Mouse (Mus musculus) adrenal gland, adult 2 months (tissue): ENCODE measurements around the gene Hexim1. TPM values are rescaled to one million over a fixed set of nuclear protein-coding genes. Genes with fewer than 3 reads are reported as not detected.
A peak's percentile ranks its signal among the peaks of the same experiment; 100 is the strongest.

Experiments
- DNase-seq: peaks from one replicate; pipeline ENCODE4 v3.0.0; 2021
- polyA plus RNA-seq: library from polyadenylated mRNA; depleted of rRNA; stranded (reverse); fragments of >200 nt; gene quantifications from 2 replicates; pipeline ENCODE4 v1.2.3, GENCODE M21; 2012
- total RNA-seq, 2 experiments: library from RNA; stranded (reverse); gene quantifications; 2 replicates each; pipeline ENCODE4 v1.2.3; 2021

Hexim1 gene
- total and polyA plus RNA-seq, 3 experiments, result 15.7 to 83.7 (median 70.9) TPM

DNA sequence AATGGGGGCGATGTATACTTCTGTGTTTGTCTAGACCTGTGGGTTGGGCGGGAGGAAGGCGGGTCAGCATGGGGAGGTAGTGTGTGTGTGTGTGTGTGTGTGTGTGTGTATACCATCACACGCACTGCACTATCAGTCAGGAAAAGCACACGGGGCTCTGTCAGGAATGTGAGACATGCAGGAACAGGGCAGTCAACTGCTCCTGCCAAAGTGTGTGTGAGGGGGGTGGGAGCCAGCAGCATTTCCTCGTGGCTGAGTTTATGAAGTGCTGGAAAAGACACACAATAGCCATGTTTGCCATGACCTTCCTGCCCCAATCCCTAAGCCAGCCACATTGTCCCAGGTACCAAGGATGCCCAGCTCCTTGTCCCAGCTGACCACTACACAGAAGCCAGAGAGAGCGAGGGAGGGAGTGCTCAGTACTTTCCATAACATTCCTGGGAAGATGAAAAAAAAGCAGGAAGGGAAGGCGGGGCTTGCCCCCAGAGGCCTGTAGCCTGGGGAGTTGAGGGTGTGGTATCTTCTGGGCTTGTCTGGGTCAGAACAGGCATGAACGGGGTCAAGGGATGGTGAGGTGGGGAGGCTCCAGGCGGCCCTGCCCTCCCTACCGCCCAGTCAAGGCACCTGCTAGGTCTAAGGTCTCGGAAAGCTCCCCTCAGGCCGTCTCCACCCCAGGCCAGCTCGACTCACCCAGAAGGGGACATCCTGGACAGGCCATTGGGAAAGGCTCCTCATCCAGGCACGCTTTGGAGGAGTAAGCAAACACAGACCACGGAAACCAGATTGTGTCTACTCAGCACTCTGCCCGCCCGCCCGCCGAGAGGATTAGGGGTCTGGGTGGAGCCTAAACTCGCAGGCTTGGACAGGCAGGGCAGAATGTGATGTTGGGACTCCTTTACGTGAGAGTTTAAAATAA, 18.8 kb upstream of the Hexim1 start:
- DNase-seq, result no peak

DNA sequence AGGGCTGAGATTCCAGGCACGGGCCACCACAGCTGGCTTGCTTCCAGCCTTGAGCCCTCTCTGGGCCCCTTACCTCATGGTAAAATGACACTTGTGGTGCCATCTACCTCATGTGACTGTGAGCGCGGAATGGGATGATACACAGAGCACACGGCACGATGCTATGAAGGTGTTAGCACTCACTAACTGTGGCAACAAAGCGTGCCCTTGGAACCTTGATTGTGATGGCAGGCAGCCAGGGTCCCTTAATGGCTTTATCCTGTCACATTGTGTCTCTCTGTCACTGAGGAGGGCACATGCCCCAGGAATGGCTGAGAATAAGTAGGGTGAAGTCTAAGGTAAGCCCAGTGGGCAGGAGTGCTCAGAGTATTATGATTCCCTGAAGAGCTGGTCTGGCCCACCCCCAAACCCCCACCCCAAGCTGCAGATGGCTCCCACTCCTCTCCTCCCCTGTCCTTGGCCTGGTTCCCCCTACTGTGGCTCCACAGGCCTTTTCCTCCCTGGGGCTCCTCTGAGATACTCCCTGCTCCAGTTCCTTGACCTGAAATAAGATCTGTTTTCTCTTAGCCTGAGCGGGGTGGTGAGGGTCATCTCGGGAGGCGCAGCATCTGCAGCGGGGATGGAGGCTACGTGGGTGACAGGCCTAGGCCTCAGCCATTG, 17.4 kb upstream of the Hexim1 start:
- DNase-seq, result peak; percentile 22

DNA sequence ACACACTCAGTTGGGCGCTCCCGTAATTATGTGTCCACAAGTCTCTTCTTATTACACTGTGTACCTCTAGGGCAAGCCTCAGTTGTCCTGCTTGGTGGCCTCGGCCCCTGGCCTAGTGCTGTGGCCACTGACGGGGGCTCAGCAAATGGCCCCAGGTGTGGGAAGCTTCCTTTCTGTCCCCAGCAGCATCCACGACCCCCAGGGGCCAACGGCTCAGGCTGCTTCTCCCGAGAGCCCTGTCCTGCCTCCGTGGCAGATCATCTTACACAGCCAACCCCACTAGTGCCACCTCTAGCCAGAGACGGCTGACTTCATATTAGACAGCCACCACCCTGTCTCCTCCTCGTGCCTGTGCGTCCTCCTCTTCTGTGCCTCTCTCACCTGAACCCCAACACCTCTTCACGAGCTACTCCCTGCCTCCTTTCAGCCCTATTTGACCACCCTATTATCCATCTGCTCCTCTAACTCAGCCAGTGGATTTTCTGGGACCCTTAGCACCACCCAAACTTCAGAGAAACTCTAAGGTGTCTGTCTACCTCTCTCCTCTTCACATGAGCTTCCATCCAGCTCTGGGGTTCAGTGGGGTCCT, 16.6 kb upstream of the Hexim1 start:
- no peak for DNase-seq

DNA sequence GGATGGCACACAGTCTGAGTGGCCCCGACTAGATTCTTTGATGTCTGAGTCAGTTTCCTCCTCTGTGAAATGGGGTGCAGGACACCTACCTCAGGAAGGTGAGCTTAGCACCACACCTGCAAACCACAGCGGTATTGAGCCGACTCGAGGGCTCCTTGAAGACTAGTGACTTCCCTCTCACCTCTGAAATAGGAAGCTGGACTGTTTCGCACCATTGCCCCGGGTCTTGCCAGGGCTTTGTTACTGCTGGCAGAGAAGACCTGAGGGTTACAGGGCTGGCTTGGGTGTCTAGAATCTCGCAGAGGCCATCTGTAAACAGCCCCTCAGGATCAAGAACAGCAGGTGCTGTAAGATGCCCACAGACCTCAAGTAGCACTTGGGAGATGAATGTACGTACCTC, 15.7 kb upstream of the Hexim1 start:
- no peak for DNase-seq

DNA sequence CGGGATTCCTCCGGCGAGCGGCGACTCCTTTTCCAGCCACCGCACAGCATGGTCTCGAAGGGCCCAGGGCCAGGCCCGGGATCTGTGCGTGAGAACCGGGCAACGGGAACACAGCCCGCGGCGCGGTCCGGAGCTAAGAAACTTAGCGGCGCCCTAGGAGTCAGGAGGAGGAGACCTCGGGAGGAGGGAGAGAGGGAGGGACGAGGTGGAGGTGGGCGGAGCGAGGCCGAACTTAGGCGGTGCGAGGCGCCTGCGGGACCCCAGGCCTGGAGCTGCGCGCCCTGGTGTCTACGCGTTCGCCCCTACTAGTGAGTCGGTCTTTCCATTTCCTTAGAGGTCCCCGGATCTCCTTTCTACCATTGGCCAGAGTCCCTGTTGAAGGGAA, 14.6 kb upstream of the Hexim1 start, which contains the start of the genes Plcd3 and Acbd4:
Plcd3 (minus strand) TSS at position 178 of the 385 bp plus-strand sequence.
Acbd4 (plus strand) TSS at position 202 of the 385 bp plus-strand sequence.
- peak; percentile 93 for DNase-seq

DNA sequence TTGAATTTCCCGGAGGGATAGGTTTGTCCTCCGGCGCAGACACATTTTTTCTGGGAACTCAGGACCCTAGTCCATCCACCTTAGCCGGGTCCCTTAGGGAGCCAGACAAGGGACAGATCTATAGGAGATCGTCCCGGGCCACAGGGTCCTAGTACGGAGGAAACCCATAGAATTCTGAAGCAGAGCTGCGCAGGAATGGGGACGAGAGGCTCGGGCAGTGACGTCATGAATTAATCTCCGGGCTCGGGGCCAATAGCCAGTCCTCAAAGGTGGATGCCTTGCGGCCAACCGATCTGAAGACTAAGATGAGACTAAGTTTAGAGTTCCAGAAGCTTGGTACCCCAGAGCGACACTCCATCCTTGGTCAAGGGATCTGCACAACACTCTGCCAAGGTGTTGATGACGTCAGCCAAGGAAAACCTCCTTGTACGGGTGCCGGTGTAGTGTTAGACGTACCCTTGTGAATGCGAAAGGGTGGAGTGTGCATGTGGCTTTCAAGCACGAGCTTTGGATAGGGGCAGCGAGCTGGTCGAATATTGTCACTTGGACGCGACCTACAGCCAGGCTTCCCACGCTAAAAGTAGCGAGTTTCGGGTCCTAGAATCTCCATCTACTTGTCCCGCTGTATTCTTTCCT, 14.0 kb upstream of the Hexim1 start:
- peak; percentile 87 for DNase-seq

DNA sequence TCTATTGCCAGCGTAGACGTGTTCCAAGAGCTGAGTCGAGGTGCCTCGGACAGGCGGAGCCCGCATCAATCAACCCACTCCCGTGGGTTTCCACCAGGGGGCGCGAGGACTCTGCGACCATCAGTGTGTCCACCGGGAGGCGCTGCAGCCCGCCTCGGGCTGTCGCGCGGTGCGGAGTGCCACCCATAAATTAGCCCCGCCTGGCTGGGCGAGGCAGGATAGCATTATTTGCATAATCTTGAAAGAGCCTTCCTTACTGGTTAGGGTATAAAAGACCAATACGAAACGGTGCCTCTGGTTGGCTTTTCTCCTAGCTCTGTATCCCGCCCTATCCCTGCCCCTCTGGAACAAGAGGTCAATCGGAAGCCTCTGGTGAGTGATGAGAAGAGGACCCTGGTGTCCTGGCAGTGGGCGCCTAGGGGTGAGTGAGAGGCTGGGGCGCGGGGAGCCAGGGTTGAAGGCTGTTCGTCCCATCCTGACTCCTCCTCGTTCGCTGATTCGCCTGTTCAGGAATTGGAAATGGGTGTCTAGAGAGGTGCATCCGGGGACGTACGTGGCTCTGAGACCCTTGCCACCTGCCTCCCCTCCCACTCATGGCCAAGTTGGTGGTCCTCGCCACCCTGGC, 13.2 kb upstream of the Hexim1 start:
- peak; percentile 99 for DNase-seq

DNA sequence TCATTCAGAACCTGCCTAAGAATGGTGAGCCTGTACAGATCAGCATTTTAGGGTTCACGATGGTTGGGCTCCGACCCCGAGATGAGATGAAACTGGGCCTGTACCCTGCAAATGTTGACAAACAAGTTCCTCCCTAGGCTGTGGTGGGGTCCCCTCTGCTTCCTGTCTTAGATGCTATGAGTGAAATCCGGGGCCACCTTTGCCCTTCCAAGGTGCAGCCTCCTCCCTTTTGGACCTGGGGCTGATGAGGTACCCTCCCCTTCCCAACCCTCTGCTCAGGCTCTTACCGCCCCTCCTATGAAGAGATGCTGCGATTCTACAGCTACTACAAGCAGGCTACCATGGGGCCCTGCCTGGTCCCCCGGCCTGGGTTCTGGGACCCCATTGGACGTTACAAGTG, 12.4 kb upstream of the Hexim1 start:
- DNase-seq, result peak; percentile 15

DNA sequence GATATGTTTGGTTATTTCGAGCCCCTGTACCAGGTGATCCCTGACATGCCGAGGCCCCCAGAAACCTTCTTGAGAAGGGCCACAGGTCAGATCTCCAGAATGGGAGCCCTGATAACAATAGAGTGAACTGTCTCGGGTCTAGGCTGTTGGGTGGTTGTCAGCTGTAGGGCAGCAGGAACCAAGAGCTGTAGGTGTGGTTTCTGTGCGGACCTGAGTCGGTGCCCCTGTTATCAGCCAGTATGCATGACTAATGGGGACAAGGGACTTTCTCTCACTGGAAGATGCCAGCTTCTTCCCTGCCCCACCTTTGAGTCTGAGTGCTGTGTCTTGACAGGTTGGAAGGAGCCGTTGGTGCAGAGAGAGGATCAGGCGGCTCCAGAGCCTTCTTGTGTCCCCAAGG, 11.6 kb upstream of the Hexim1 start:
- DNase-seq, result peak; percentile 10

DNA sequence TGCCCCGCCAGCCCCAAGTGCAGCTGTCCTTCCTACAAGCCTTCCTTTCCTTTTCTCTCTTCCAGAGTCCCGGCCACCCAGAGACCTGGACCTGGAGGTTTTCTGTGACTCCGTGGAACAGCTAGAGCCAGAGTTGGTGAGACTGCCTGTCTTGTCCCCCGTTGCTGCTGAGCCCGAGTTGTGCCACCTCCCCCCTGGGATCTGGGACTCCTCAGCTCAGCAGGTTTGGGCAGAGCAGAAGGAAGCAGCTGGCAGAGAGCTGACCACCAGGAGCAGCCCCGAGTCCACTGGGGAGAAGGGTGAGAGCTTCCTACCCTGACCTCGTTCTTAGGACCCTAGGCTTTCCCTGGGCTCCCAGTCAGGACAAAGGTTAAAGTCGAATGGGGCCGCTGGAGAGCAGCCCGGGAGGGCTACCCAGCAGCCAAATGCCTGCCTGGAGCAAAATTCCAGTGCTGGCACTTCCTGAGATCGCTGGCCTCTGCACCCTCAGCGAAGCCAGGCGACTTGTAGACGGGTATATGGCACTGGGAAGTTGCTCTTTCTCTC, 10.8 kb upstream of the Hexim1 start:
- DNase-seq, result peak; percentile 41

DNA sequence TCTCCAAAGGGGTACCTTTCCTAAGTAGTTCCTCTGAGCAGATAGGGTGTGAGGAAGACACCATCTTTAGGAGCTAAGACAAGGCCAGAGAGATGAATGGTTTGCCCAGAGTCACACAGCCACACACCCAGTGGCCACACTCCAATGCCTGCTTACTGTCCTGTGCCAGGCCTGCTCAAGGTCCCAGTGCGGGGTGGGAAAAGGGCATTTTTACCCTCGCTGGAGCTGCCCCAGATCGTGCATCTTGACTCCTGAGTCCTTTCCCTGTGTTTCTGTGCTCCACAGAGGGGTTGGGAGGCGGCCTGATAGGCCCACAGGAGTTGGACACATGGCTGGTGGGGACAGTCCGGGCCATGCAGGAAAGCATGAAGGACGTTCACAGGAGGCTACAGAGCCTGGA, 10.2 kb upstream of the Hexim1 start:
- DNase-seq, result peak; percentile 52

DNA sequence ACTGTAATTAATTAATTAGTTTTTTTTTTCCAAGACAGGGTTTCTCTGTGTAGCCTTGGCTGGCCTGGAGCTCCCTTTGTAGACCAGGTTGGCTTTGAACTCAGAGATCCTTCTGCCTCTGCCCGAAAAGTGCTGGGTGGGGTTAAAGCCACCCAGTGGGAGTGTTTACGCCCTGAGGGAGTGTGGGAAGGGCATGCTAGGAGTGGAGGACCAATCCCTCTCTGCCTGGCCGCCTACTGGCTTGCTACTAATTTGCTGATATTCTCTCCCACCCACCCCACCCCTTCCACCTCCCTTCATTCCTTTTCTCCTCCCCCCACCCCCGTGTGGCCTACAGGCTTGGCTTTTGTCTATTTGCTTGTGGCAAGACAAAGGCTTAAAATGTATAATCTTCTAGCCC, 9.6 kb upstream of the Hexim1 start:
- peak; percentile 11 for DNase-seq

DNA sequence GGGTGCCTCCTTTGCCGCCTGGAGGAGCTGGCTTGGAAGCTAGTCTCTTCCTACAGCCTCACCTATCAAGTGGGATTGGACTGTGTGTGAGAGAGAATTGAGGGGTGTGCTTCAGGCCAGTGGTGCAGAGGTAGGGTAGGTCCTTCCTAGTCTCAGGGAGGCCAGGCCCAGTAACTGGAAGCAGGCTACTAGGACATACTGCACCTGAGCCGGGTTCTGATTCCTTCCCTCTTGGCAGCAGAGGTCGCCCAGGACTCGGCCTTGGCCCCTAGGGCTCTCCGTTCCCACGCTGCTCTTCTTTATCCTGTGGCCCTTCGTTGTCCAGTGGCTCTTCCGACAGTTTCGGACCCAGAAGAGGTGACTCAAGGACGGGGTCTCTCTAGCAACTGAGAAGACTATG, 4.7 kb upstream of the Hexim1 start:
- DNase-seq, result peak; percentile 45

DNA sequence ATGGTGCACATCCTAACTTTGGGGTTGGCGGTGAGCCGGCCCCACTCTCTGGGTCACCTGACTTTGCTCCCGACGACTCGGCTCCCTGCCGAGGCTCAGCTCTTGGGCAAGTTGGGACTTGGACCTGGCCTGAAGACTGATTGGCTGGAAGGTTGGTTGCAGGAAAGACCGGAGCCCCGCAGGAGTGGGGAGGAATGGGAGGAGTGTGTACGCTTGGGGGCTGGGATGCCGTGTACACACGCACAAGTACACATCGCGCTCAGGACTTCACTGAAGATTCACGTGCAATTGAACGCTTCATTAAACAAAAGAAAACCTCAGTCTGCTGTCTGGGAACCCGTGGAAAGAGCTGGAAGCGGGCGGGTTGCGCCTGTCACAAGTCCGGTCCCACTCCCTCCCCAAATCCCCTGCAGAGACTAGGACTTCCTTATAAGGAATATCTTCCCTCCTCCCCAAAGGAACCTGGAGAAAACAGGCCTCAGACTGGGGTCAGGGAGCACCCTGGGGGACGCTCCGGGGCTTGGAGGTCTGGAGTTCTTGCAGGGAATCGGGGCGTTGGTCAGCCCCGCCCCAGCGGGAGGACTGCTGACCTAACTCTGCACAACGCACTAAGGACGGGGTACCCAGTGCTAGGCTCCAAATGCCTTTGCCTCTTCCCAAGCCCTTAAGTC, 4.0 kb upstream of the Hexim1 start:
- peak; percentile 91 for DNase-seq

DNA sequence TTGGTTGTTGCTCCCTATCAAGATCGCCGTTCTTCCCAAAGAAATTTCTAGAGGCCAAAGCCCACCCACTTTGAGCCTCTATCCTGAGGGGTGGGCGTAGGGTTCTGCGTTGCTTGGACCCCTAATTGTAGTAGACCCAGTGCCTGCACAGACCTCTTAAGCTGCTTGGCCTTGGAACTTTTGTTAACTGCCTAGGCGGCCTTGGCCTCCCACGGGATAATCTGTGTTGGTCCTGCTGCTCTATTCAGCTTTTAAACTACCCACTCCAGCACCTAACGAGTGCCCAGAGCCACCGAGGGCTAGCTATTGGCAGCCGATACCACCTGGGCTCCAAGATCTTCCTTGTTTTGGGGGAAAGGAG, 3.5 kb upstream of the Hexim1 start:
- peak; percentile 80 for DNase-seq

DNA sequence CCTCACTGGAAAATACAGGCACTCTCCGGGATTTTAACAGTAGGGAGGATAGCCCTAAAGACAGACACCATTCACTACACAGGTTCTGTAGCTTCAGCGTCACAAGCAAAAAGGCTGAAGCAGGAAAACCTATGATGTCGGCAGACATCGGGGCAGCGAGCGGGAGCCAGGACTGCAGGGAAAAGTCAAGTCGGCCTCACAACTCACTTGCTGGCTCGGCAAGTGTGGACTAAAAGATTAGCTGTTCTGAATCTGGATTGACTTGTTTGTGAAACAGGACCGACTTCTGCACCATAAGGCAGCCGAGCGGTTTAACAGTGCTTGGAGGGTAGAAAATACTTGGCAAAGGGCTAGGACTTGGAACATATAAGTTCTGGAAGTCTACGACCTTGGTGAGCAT, 3.0 kb upstream of the Hexim1 start:
- DNase-seq, result peak; percentile 53

DNA sequence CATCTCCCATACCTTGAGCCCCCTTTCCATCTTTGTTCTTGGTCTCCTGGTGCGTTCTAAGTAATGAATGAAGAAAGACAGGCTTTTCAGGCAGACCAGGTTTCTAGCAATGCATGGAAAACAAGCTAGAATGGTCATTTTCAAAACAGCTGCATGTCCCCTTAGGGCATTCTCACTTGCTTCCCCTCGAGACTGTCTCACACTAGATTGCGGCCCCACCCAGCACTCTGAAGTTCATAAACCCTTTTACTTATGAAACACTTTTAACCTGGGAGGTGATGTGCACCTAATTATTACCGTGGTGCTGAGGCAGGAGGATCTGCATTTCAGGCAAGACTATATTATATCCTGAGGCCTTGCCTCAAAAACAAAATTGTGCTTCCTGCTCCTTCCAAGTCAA, 2.3 kb upstream of the Hexim1 start:
- peak; percentile 7 for DNase-seq

DNA sequence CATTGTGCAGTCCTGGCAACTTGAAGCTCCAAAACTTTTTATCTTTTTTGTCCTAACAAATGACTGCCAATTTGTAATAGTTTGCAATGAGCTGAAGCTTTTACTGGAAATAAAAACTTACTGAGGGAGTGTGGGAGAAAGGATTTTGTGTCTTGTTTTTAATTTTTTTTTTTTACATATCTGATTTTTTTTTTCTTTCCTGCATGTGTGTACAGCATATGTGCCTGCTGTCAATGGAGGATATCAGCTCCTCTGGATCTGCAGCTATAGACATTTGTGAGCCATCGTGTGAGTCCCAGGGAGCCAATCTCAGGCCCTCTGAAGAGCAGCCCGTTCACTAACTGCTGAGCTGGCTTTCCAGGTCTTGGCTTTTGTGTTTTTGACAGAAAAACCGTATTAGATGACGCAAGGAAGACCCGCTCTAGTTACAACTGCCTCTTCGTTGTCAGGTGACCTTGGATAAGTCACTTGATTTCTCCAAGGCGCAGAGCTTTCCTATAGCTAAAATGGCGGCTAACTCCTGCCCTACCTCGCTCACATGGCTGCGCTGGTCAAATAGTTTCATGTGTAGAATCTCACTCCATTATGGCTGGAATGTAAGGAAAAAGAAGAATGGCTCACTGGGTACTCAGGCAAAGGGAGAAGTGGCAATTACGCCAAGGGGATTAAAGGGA, 1.6 kb upstream of the Hexim1 start:
- DNase-seq, result no peak

DNA sequence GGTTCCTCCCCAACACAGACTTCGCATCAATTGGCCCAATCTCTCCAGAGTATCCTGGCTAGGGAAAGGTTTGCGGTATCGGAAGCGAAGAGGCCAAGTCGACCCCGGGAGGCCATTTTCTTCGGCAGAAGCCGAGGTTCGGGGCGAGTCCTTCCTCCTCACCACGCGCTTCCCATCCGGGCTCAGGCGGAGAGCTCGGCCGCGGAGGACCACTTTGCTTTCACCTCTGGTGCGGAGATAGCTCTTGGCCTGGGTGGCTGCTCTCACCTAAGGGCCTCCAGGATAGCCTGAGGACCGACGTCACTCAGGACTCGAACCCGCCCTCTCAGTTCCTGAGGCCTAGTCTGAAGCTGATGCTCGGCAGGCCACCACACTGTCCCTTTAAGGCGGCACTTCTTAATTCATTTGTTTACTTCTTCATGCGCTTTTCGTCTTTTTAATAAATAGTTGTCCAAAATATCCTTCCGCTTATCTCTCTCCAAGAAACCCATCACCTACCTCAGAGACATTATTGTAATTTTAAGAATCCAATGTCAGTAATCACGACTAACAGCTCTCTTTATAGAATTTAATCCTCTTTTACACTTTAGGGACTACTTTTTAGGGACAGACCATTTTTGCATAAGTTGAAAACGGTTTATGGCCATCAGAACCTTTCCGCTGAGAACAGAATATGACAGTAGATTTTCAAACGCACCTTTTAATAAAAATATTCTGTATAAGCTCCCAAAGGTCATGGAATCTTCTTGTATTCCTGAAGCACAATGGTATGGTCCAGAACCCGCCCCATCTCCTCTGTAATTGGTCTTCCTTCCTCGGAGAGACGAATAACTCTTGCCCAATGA, 646 bp upstream of the Hexim1 start:
- peak; percentile 90 for DNase-seq
